Mouse (Mus musculus) thymus, postnatal 25 days (tissue): ENCODE measurements around the gene Mup8.
"Not testable (repeated sequence)": the region's sequence is repeated elsewhere in the genome, so short reads cannot be mapped to it uniquely, and the experiment has no call there.

ENCODE experiments used
- DNase-seq: peaks from one replicate; pipeline ENCODE4 v3.0.0; 2022

Mup8 gene

DNA sequence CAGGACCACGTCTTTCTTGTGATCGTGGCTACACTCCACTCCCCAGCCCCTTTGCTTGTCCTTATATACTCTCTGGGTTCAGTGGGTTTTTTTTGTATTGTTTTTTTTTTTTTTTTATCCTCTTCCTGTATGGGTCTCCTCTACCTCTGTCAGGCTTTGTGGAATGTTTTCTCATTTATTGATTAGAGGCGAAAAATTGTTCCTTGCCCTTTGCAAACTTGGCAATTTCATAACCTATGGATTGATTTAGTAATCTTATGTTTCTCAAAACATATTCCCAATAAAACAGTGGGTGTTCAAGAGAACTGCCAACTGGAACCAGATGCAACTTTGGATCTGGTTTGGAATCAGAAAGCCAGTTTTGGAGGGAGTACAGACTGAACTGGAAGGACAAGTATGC, at the start of gene Mup8:
Gene Mup8, minus strand, starts transcription at position 101 of the 400 bp plus-strand sequence.
- not testable (repeated sequence) for DNase-seq

DNA sequence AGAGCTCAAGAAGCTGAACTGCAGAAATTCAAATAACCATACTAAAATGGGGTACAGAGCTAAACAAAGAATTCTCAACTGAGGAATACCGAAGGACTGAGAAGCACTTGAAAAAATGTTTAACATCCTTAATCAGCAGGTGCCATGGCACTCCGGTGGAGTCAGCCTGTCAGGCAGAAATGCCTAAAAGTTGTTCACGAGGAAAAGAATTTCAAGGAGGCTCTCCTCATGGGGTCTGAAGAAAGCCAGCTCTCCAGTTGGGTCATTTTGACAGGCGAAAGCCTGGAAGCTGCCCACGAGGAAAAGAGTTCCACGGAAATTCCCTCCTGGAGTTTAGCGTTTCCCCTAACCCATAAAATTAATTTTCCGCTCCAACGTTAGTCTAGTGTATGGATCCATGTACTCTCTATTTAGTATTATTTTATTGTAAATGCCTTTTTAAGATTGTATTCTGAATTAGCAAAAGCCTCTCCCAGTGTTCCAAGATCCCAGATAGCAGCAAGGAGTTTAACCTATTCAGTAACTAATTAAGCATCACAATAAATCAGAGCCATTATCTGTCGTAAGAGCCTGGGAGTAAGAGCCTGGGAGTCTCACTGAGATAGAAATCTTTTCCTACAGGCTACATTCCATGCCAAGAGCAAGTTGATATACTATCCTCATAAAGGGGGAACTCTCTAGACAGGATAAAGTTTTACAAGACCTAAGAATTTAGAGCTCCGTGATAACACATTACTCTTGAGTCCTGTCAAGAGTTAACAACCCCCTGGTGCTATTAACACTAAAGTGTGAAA, 43.8 kb upstream of the Mup8 start:
- DNase-seq, result not testable (repeated sequence)

DNA sequence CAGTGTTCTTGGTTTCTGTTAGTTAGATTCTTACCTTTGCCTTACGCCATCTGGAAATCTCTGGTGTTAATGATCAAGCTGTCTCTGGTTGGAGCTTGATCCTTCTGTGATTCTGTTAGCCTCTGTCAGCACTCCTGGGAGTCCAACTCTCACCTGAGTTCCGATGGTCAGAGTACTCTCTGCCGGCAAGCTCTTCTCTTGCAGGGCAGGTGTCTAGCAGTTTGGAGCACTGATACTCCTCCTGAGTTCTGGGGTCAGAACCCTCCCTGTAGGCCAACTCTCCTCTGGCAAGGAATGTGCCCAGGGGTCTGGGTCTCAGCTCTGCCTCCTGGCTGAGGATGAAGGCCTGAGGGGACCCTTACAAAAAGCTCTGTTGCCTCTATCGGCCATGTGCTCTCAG, 40.3 kb upstream of the Mup8 start:
- not testable (repeated sequence) for DNase-seq
